20 mouse cellular contexts compared by ENCODE assay signal in genomic region chr9:122295396-122295795, GRCm38 (mm10). TPM values are rescaled to one million over a fixed set of nuclear protein-coding genes. Genes with fewer than 3 reads are reported as not detected.
DNase-seq lines count a peak whose midpoint lies in the region; ATAC-seq lines count a peak whose summit lies in the region.
"Had no signal": no experiment of that assay in that cellular context is flagged by ENCODE, and none has a peak within 500 bp of the region (broad histone marks: within the 10 kb centered on the region; RNA-seq: fewer than 3 reads in every experiment).

No protein-coding gene starts in this region.

- H3K4me1 ChIP-seq in neural tube, embryonic 15.5 days: peaks cover 12% of the 10 kb centered on the region
- peaks cover 14% of the 10 kb centered on the region for H3K4me1 ChIP-seq in forebrain, embryonic 15.5 days
- H3K4me1 ChIP-seq: embryonic facial prominence, embryonic 12.5 days had no signal

- no peaks in the 10 kb centered on the region for H3K9me3 ChIP-seq in neural tube, embryonic 15.5 days (replicated peaks)
- no peaks in the 10 kb centered on the region for H3K9me3 ChIP-seq in forebrain, embryonic 15.5 days
- H3K9me3 ChIP-seq: embryonic facial prominence, embryonic 12.5 days; forebrain, embryonic 12.5 days; G1E; heart, embryonic 13.5 days; hindbrain, embryonic 12.5 days had no signal

- H3K4me3 ChIP-seq in neural tube, embryonic 15.5 days (replicated peaks): no peak overlapping the region
- H3K4me3 ChIP-seq in forebrain, embryonic 15.5 days: no peak overlapping the region

- H3K27ac ChIP-seq in neural tube, embryonic 15.5 days (replicated peaks): no peak overlapping the region
- no peak overlapping the region for H3K27ac ChIP-seq in forebrain, embryonic 15.5 days (replicated peaks)
- H3K27ac ChIP-seq: embryonic facial prominence, embryonic 12.5 days; heart, embryonic 13.5 days had no signal

- no peak overlapping the region for H3K9ac ChIP-seq in neural tube, embryonic 15.5 days (replicated peaks)
- H3K9ac ChIP-seq in forebrain, embryonic 15.5 days (replicated peaks): no peak overlapping the region
- H3K9ac ChIP-seq: embryonic facial prominence, embryonic 12.5 days; forebrain, embryonic 12.5 days; hindbrain, embryonic 12.5 days had no signal

- H3K4me2 ChIP-seq in neural tube, embryonic 15.5 days: no peak overlapping the region
- no peak overlapping the region for H3K4me2 ChIP-seq in forebrain, embryonic 15.5 days (replicated peaks)

- no peaks in the 10 kb centered on the region for H3K27me3 ChIP-seq in splenic B cell, adult 2 months (ENCODE audit: control insufficient read depth, insufficient read depth, low read length, poor library complexity, severe bottlenecking)
- no peaks in the 10 kb centered on the region for H3K27me3 ChIP-seq in neural tube, embryonic 15.5 days (replicated peaks)
- no peaks in the 10 kb centered on the region for H3K27me3 ChIP-seq in forebrain, embryonic 15.5 days
- H3K27me3 ChIP-seq: embryonic facial prominence, embryonic 12.5 days; forebrain, embryonic 12.5 days; heart, embryonic 13.5 days; hindbrain, embryonic 12.5 days had no signal

- peak; percentile 44 for DNase-seq in CD4-positive, CD25-positive, alpha-beta regulatory T cell, adult 2 months (ENCODE audit: low read depth, low spot score)
- DNase-seq in A20 (ENCODE audit: low read depth, low spot score): peak; percentile 51
- peak; percentile 57 for DNase-seq in induced T-regulatory cell, adult 2 months (ENCODE audit: low read depth)
- DNase-seq in splenic B cell, adult 2 months (ENCODE audit: low read depth, low spot score): peak; percentile 40
- DNase-seq: adrenal gland, postnatal 14 days; cerebellum, adult 11-12 months; cerebellum, adult 9-10 months; cerebellum, postnatal 25 days; forebrain, postnatal 0 days; gastrocnemius, postnatal 25 days; heart, postnatal 4 days had no signal

- no peaks in the 10 kb centered on the region for H3K36me3 ChIP-seq in splenic B cell, adult 2 months (ENCODE audit: control insufficient read depth, insufficient read depth, low read length, poor library complexity, severe bottlenecking)
- no peaks in the 10 kb centered on the region for H3K36me3 ChIP-seq in neural tube, embryonic 15.5 days
- H3K36me3 ChIP-seq in forebrain, embryonic 15.5 days: no peaks in the 10 kb centered on the region
- H3K36me3 ChIP-seq: embryonic facial prominence, embryonic 12.5 days; forebrain, embryonic 12.5 days; G1E; heart, embryonic 13.5 days; hindbrain, embryonic 12.5 days had no signal

- ATAC-seq in CD4-positive, CD25-positive, alpha-beta regulatory T cell, adult 4 months: no peak
- ATAC-seq in neural tube, embryonic 15.5 days (ENCODE audit: low FRiP score): no peak
- ATAC-seq in forebrain, embryonic 15.5 days (replicated peaks): no peak
- ATAC-seq: activated CD4-positive, CD25-positive, alpha-beta regulatory T cell, adult 4 months had no signal

RNA-seq across cellular contexts. Expression of gene Ano10, which starts 1.2 kb away (rescaled TPM):
- 10 to 100 TPM; 18.2 to 22.9 TPM for polyA plus RNA-seq in CD4-positive, CD25-positive, alpha-beta regulatory T cell, adult 4 months (2017; shearing (Covaris generic))
- 41.6 and 43.0 TPM in 2 replicates for polyA plus RNA-seq in neural tube, embryonic 15.5 days (2015; fragmentation: Nextera tagmentation; extraction: Ambion mirVana)
- 34.4 and 35.2 TPM in 2 replicates for polyA plus RNA-seq in forebrain, embryonic 15.5 days (2015; fragmentation: Nextera tagmentation; extraction: Ambion mirVana)

RNA-seq across cellular contexts. Expression of gene Abhd5, which starts 56.0 kb away (rescaled TPM):
- 10 to 100 TPM; 15.8 to 17.5 TPM for polyA plus RNA-seq in CD4-positive, CD25-positive, alpha-beta regulatory T cell, adult 4 months (2017; shearing (Covaris generic))
- polyA plus RNA-seq in neural tube, embryonic 15.5 days (2015; fragmentation: Nextera tagmentation; extraction: Ambion mirVana): 25.9 and 27.6 TPM in 2 replicates
- polyA plus RNA-seq in forebrain, embryonic 15.5 days (2015; fragmentation: Nextera tagmentation; extraction: Ambion mirVana): 20.5 and 24.5 TPM in 2 replicates
